Mouse (Mus musculus) small intestine, adult 2 months (tissue): Measurements from ENCODE around the gene Adamts7. TPM values are rescaled to one million over a fixed set of nuclear protein-coding genes. Genes with fewer than 3 reads are reported as not detected.

Source experiments
- H3K27ac ChIP-seq: fragments of 200-500 bp; 2 replicates; pipeline ENCODE4 v1.5.1; 2012; ENCODE audit warnings: low read depth, low read length, control low read depth, inconsistent platforms; ENCODE audit not compliant: insufficient read depth
- H3K27me3 ChIP-seq: fragments of 200-500 bp; 2 replicates; pipeline ENCODE4 v1.6.1; 2012; ENCODE audit warnings: mild to moderate bottlenecking, moderate library complexity, low read length, inconsistent platforms; ENCODE audit not compliant: control insufficient read depth, insufficient read depth
- H3K36me3 ChIP-seq: fragments of 200-500 bp; 2 replicates; pipeline ENCODE4 v1.6.1; 2012; ENCODE audit warnings: mild to moderate bottlenecking, low read length, control low read depth, inconsistent platforms; ENCODE audit not compliant: control insufficient read depth, insufficient read depth
- H3K4me1 ChIP-seq: fragments of 200-500 bp; 2 replicates; pipeline ENCODE4 v1.6.1; 2012; ENCODE audit warnings: low read length, inconsistent platforms, mixed read lengths; ENCODE audit not compliant: control insufficient read depth, insufficient read depth, insufficient read length
- H3K4me3 ChIP-seq: fragments of 200-500 bp; 2 replicates; pipeline ENCODE4 v1.5.1; 2012; ENCODE audit warnings: low read depth, mild to moderate bottlenecking, control low read depth, inconsistent platforms, low read length, moderate library complexity
- CTCF ChIP-seq: fragments of 200-500 bp; IDR thresholded peaks from 2 replicates; pipeline ENCODE4 v1.5.1; 2012; ENCODE audit warnings: low read depth, mild to moderate bottlenecking, control low read depth, inconsistent platforms, low read length, moderate library complexity, mixed read lengths; ENCODE audit not compliant: insufficient replicate concordance, insufficient read length; ENCODE audit errors: extremely low read depth
- POLR2A ChIP-seq: fragments of 200-500 bp; IDR thresholded peaks from 2 replicates; pipeline ENCODE4 v1.6.1; 2012; ENCODE audit warnings: low read depth, mild to moderate bottlenecking, control low read depth, inconsistent platforms, low read length, moderate library complexity
- WGBS: fragments of 180-500 bp; shearing (Covaris S2); methylation state at CpG from one replicate; pipeline ENCODE4 v1.1.7; 2018; 5-methylcytosine and 5-hydroxymethylcytosine counted together
- polyA plus RNA-seq: library from polyadenylated mRNA; depleted of rRNA; stranded (reverse); fragments of >200 nt; gene quantifications from 2 replicates; pipeline ENCODE4 v1.2.3, GENCODE M21; 2012

Gene Adamts7
- polyA plus RNA-seq, 1 experiment = 4.1 TPM

DNA sequence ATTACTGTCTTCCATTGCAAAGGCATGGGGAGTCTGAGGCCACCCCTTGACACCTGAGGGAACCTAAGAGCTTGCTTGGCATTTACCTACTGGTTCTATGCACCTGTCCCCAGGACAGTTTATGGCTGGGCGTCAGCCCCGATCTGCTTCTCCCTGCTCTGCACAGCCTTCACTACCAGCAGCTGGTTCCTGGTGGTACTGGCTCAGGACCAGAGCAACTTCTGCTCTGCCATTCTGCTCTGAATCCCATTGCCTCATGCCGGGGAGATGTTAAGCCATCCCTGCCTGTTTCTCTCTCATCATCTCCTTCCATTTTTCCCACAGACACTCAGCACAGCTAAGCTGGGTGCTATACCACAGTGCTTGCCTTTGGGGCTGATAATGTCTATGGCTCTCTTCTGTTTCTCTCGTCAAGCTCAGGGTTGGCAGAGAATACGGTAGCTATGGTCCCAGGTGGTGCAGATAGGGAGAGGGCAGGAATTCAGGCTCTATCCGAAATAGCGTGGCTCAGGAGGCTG, 35.1 kb downstream of the Adamts7 start:
- Histone ChIP-seq H3K4me3 (no peak overlapping the region), H3K27ac (peak overlapping the region; percentile 47), H3K36me3 (peaks cover 8% of the 10 kb centered on the region; the same call in 1 of the 2 replicates), H3K27me3 (no peaks in the 10 kb centered on the region), H3K4me1 (peaks cover 2% of the 10 kb centered on the region)
- 54% methylated on average over 7 of the region's 7 CpGs for WGBS
- TF ChIP-seq CTCF = no peak
- no peak for TF ChIP-seq POLR2A

DNA sequence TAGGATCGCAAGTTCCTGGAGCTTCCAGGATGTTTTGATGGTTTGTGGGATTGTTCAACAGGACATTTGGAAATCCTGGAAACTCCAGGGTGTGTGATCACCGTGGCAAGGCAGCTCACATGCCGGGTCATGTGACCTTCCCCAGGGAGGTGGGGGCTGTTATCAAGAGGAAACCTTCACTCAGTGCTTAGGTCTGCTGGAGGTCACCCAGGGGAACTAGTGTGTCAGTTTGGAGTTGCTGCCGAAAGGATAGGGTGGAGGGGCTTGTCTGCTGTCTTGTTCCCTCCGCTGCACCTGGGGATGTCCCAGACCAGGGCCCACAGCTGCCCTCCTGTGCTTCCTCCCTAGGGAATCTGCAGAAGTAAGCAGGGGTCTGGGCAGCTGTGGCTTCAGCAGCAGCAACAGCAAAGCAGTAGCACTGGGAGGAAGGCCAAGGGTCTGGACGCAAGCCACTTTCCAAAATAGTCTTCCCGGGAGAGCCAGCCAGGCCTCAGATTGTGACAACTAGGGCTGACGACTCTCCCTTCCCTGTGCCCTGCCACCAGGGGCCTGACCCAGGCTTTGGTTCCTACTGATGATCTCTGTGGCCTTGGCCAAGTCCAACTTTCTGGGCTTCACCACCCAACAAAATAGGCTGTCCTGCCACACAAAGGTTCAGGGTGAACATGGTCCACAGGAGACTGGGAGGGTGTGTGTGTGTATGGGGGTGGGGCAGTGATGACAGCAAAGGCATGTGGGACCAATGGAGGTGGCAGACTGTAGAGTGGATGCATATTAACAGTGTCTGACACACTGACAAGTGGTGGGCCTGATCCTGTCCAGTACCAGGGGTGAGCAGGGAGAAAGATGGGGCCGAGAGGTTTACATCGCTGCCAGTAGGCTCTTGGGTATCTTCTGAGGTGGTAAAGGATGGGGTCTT, 35.9 kb downstream of the Adamts7 start:
- no peak for TF ChIP-seq POLR2A
- TF ChIP-seq CTCF = no peak
- 61% methylated on average over 10 of the region's 10 CpGs for WGBS
- H3K4me1 ChIP-seq = peaks cover 2% of the 10 kb centered on the region
- peaks cover 10% of the 10 kb centered on the region for H3K36me3 ChIP-seq
- H3K27me3 ChIP-seq = no peaks in the 10 kb centered on the region
- H3K27ac ChIP-seq = peak overlapping the region; percentile 22; the same call in 1 of the 2 replicates
- H3K4me3 ChIP-seq = no peak overlapping the region

DNA sequence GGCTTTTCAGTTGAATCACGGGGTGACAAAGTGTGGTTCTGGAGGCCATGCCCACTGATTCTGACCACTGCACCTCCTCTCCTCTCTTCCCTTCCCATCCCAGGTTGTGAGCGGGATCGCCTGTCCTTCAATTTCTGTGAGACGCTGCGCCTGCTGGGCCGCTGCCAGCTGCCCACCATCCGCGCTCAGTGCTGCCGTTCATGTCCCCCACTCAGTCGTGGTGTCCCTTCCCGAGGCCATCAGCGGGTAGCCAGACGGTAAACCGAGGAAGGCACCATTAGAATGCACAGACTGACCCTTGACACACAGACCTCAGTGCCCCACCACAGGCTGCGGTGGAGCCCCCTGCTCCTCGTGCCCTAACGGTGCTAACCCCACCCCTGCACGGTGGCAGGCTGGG, 36.7 kb downstream of the Adamts7 start:
- Histone ChIP-seq H3K27me3 (no peaks in the 10 kb centered on the region), H3K27ac (no peak overlapping the region), H3K4me3 (no peak overlapping the region), H3K36me3 (peaks cover 18% of the 10 kb centered on the region), H3K4me1 (peaks cover 2% of the 10 kb centered on the region)
- 91% methylated on average over 18 of the region's 18 CpGs for WGBS
- TF ChIP-seq CTCF = no peak
- no peak for TF ChIP-seq POLR2A

DNA sequence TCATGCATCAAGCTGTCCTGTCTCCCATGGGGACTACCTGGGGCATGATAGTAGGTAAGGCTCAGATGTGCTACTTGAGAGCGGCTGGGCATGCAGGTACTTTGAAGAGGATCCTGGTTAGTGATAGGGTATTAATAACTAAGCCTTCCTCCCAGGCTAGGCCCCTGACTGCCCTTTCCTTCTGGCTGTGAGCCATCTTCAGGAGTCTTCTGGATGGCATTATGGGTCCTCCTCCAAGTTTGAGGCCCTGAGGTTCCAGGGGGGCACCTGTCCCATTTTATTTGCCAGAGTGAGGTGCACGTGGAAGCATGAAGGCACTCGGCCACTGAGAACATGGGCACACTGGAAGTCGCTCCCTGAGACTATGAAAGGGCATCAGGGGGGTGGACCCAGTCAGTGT, 37.6 kb downstream of the Adamts7 start:
- Histone ChIP-seq H3K27ac (no peak overlapping the region), H3K4me3 (no peak overlapping the region), H3K27me3 (no peaks in the 10 kb centered on the region), H3K4me1 (peaks cover 2% of the 10 kb centered on the region), H3K36me3 (peaks cover 24% of the 10 kb centered on the region)
- TF ChIP-seq POLR2A (no peak), CTCF (no peak)
- 81% methylated on average over 4 of the region's 4 CpGs for WGBS

DNA sequence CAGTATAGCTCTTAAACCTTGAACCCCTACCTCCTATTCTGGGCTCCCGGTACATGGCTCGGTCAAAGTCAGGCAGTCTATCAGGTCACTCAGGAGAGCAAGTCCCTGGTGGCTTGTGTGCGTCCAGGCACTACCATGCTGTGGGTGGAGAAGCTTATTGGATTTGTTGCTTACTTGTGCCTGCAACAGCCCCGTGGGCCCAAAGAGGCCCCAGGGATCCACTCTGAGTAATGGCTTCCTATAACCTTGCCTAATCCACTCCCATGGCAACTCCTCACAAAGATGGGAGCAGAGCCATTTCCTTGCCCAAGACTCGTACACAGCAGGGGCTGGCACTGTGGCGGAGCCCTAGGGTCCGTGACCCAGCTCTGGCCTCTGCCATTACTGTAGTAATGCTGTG, 38.2 kb downstream of the Adamts7 start:
- no peak for TF ChIP-seq CTCF
- no peak for TF ChIP-seq POLR2A
- H3K36me3 ChIP-seq = peaks cover 30% of the 10 kb centered on the region
- H3K4me3 ChIP-seq = no peak overlapping the region
- H3K27me3 ChIP-seq = no peaks in the 10 kb centered on the region
- H3K27ac ChIP-seq = no peak overlapping the region
- peaks cover 2% of the 10 kb centered on the region for H3K4me1 ChIP-seq
- 93% methylated on average over 7 of the region's 7 CpGs for WGBS

DNA sequence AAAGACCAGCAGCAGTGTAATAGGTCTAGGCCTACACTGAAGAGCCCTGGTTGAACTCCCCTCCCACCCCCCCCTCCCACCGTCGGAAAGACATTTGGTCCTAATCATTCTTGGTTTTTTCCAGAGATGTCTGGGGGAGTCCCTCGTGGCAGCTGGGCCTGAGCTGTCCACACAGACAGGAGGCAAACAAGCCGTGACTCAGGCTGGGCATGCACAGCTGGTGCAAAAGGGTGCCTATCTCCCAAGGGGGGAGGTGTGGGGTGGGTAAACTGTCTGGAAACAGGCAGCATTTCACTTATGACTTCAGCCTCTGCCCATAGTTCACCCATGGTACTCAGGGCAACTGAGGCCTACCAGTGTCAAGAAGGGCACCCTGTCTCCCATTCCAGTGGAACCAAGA, 38.7 kb downstream of the Adamts7 start:
- Histone ChIP-seq H3K4me3 (no peak overlapping the region), H3K27me3 (no peaks in the 10 kb centered on the region), H3K4me1 (peaks cover 2% of the 10 kb centered on the region), H3K27ac (no peak overlapping the region), H3K36me3 (peaks cover 30% of the 10 kb centered on the region)
- WGBS = 75% methylated on average over 4 of the region's 4 CpGs
- TF ChIP-seq POLR2A = no peak
- no peak for TF ChIP-seq CTCF

DNA sequence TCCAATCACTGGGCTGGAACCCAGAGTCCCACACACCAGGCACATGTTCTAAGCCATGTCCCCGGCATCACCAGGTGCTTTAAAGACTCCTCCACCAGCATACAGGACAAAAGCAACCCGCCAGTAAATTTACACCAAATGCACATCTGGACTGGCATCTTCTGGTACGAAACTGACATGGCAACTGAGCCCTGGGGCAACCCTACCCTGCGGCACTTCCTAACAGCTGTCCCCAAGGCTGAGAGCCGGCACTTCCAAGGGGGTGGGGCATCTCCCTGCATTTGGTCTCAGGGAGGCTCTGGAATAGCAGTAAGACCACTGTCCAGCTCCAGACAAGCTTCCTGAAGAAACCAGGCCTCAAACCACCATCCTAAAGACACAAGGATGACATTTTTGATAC, 40.4 kb downstream of the Adamts7 start:
- no peak overlapping the region for H3K4me3 ChIP-seq
- H3K4me1 ChIP-seq = peaks cover 2% of the 10 kb centered on the region
- no peaks in the 10 kb centered on the region for H3K27me3 ChIP-seq
- 87% methylated on average over 5 of the region's 5 CpGs for WGBS
- H3K36me3 ChIP-seq = peaks cover 39% of the 10 kb centered on the region
- H3K27ac ChIP-seq = no peak overlapping the region
- TF ChIP-seq CTCF = no peak
- TF ChIP-seq POLR2A = no peak
